Mouse (Mus musculus) lung, adult 2 months (tissue): ENCODE measurements around the gene Iqgap1. TPM values are rescaled to one million over a fixed set of nuclear protein-coding genes. Genes with fewer than 3 reads are reported as not detected.
A peak's percentile ranks its signal among the peaks of the same experiment; 100 is the strongest.

Source experiments
- DNase-seq: peaks from one replicate; pipeline ENCODE4 v3.0.0; 2022
- H3K4me1 ChIP-seq: fragments of 200-500 bp; 2 replicates; pipeline ENCODE4 v1.6.1; 2011; ENCODE audit warnings: low read length; ENCODE audit not compliant: control insufficient read depth, insufficient read depth
- H3K4me3 ChIP-seq: fragments of 200-500 bp; replicated peaks from 2 replicates; pipeline ENCODE3; 2011; ENCODE audit warnings: low read depth, mild to moderate bottlenecking, control low read depth, low read length; ENCODE audit errors: extremely low read depth
- CTCF ChIP-seq: fragments of 200-500 bp; IDR thresholded peaks from 2 replicates; pipeline ENCODE4 v1.5.1; 2011; ENCODE audit warnings: mild to moderate bottlenecking, low read length, control low read depth; ENCODE audit not compliant: insufficient read depth
- POLR2A ChIP-seq: fragments of 200-500 bp; IDR thresholded peaks from 2 replicates; pipeline ENCODE4 v1.6.1; 2011; ENCODE audit warnings: low read depth, mild to moderate bottlenecking, control low read depth, low read length, borderline replicate concordance; ENCODE audit errors: extremely low read depth
- WGBS: fragments of 180-500 bp; shearing (Covaris S2); methylation state at CpG from one replicate; pipeline ENCODE4 v1.1.7; 2018; 5-methylcytosine and 5-hydroxymethylcytosine counted together
- polyA plus RNA-seq: library from polyadenylated mRNA; depleted of rRNA; stranded (reverse); fragments of >200 nt; gene quantifications from 2 replicates; pipeline ENCODE4 v1.2.3, GENCODE M21; 2012

Gene Iqgap1
- polyA plus RNA-seq, 1 experiment = 135 TPM

DNA sequence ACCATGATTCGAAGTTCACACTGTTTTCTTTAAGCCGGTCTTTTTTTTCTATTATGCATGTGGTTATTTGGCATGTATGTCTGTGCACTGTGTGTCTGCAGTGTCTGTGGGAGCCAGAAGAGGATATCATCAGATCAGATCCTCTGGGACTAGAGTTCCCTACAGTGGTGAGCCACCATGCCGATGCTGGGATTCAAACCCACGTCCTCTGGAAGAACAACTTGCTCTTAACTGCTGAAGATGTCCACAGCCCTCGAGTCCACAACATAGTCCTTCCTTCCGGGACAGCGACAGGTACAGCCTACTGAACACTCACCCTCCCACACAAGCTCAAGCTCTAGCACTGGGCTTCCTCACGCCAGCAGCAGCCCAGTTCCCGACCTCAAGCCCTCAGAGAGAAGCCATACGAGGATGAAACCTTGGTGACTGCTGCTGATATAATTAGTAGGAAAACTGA, 50.3 kb downstream of the Iqgap1 start:
- Histone ChIP-seq H3K4me3 (no peak overlapping the region), H3K4me1 (peaks cover 38% of the 10 kb centered on the region)
- no peak for TF ChIP-seq POLR2A
- TF ChIP-seq CTCF = no peak
- 62% methylated on average over 10 of the region's 10 CpGs for WGBS
- no peak for DNase-seq

DNA sequence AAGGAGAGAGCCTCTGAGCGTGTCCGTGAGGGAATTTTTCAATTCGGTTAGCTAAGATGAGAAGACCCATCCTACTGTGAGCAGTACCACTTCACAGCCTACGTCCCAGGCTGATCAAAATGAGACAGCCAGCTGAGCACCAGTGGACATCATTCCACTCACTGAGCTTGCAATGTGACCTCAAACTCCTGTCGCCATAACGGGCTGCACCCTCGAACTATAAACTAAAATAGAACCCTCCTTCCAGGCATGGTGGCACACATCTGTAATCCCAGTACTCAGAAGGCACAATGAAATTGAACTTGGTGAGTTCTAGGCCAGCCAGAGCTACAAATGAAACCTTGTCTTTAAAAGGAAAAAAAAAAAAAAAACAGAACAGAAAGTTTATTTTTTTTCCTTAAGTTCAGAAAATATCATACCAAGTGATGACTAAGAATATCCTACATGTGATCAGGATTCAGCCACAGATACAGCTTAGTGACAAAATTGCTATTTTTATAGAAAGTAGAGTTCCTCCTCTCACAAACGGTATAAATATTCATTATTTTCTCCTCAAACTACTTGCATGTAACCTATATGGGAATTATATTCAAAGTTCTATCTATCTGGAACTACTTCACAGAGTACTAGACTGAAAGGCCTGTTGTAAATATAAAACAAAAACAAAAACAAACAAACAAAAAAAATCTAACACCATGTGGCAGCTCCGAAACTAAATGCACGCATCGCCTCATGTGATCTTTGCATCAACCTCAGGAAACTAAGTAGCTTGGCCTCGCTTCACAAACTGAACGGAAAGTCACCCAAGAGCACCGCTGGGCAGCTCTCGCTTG, 50.9 kb downstream of the Iqgap1 start:
- Histone ChIP-seq H3K4me1 (peaks cover 40% of the 10 kb centered on the region), H3K4me3 (no peak overlapping the region)
- TF ChIP-seq CTCF (no peak), POLR2A (no peak)
- no peak for DNase-seq
- 60% methylated on average over 15 of the region's 15 CpGs for WGBS

DNA sequence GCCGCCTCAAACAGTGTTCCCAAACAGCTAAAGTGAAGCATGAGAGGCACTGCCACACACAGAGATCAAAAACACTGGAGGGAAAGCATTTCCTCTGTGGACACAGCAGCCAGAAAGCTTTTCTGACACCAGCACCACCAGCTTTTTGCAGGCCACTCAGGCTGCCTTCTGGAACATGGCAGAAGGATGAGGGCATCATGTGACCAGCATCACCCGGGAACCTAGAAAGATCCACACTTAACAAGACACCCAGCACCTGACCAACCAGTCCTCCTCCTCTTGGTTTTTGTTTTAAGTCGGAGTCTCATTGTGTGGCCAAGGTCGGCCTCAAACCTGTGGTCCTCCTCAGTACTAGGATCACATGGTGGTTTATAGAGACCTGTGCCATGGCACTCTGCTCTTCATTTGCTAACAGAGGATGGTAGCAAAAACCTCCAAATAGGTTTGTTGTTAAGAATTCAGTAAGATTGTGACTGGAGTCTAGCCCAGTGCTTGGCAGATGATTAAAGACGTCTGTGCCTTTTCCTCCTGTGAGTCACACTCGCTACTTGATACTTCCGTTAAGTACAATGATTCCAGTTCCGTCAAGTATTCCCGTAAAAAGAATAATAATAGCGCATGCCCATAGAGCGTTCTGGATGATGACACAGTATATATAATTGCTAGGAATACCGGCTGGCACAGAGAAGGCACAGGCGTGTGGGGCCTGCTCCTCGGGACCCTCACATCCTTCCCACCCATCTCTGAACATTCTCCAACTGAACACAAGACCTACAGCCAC, 51.8 kb downstream of the Iqgap1 start:
- no peak for TF ChIP-seq CTCF
- TF ChIP-seq POLR2A = peak; percentile 19; the same call in 1 of the 2 replicates
- WGBS = 25% methylated on average over 14 of the region's 14 CpGs
- no peak for DNase-seq
- no peak overlapping the region for H3K4me3 ChIP-seq
- peaks cover 39% of the 10 kb centered on the region for H3K4me1 ChIP-seq

DNA sequence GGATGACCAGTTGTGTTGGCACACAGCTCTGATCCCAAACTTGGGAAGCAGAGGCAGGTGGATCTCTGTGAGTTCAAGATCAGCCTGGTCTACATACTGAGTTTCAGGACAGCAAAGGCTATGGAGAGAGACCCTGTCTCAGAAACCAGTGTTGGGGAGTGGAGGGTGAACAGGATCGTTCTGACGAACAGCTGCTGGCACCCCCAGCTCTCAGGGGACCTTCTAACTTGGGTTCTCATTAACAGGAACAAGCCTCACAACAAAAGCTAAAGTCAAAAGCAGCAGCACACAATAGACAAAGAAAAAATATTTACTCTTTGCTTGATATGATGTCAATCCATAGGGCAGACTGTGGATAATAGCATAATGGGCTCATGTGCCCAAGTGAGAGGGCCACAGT, 55.3 kb downstream of the Iqgap1 start:
- 49% methylated on average over 2 of the region's 2 CpGs for WGBS
- no peak for TF ChIP-seq POLR2A
- no peak for TF ChIP-seq CTCF
- Histone ChIP-seq H3K4me3 (no peak overlapping the region), H3K4me1 (peaks cover 42% of the 10 kb centered on the region)
- no peak for DNase-seq

DNA sequence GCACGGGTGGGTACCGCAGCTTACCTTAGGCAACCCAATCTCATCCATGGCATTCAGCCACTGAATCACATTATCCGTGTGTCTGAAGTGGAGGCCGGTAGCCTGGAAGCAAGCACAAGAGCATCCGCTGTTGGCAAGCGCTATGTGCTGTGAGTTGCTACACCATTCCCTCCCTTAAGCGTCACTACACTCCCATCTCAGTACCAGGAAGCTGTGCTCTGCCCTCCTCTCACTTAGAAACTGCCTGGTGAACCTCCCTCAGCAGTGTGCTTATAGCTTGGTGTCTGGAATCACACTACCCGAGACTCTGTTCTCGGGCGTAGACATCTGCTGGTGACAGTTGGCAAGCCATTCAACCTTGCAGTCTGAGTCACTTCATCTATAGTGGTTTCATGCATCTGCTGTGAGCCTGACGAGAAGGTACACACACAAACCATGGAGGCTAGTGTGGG, 58.9 kb downstream of the Iqgap1 start:
- TF ChIP-seq POLR2A = no peak
- no peak for TF ChIP-seq CTCF
- DNase-seq = no peak
- WGBS = 59% methylated on average over 11 of the region's 11 CpGs
- Histone ChIP-seq H3K4me1 (peaks cover 39% of the 10 kb centered on the region), H3K4me3 (no peak overlapping the region)

DNA sequence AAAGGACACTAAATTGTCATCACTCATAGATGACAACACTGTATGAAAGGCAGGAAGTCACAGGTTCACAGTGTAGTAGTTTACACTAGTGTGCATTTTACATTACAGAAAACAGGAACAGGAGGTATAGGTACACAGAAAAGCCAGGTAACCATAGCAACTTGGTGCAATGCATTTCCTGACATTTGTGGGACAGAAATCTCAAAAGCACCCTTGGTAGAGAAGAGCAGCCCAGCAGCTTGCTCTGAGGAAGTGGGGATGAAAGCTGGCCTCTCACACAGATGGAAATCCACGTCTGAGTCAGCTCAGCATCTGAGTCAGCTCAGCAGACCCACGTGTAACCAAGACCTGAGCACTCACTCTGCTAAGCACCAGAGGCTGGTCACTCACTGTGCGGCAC, 59.7 kb downstream of the Iqgap1 start:
- no peak for DNase-seq
- 40% methylated on average over 3 of the region's 3 CpGs for WGBS
- Histone ChIP-seq H3K4me3 (no peak overlapping the region), H3K4me1 (peaks cover 38% of the 10 kb centered on the region)
- TF ChIP-seq CTCF (no peak), POLR2A (no peak)

DNA sequence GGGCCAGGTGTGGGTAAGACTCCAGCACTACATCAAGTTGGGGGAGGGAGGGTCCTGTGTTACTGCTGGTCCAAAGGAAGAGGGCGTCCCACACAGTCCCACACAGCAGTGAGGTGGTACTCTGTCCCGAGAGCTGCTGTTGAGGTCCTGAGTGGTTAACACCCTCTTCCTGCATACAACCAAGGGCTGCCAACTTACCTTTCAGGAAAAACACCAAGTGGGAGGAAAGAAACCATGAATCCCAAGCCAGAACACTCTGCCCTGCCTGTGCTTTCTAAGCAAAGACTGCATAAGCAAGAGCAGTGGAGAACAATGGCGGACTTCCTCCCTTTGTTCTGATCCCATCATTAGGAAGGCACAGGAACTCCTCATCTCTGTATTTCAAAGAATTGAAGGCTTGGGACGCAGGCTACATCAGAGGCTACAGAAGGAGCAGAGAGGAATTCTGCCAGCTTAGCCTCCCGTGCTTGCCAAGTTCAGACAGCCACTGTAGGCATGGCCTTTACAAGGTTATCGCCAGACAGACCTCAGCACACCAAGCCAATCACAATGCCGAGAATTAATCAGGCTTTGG, 61.8 kb downstream of the Iqgap1 start:
- peaks cover 26% of the 10 kb centered on the region for H3K4me1 ChIP-seq
- H3K4me3 ChIP-seq = no peak overlapping the region
- TF ChIP-seq CTCF (peak; percentile 10; the same call in 1 of the 2 replicates), POLR2A (no peak)
- DNase-seq = no peak
- WGBS = 30% methylated on average over 7 of the region's 7 CpGs

DNA sequence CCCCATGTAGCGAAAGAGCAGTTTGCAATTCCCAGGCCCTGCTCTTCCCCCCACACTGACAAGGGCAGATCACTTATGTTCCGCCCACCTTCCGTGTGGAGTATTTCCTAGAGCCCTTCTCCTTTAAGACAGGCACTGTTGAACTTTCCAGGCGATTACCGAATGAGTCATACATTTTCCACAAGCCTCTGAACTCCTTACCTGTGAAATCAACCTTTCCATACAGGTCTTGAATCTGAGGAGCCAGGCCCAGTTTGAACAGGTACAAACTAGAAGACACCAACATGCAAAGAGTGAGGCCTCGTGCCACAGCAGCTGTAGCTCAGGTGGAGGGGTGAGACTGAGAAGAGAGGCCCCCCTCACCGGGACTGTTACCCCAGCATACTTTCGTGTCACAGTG, 63.5 kb downstream of the Iqgap1 start:
- Histone ChIP-seq H3K4me3 (no peak overlapping the region), H3K4me1 (peaks cover 26% of the 10 kb centered on the region)
- TF ChIP-seq POLR2A (no peak), CTCF (no peak)
- WGBS = 59% methylated on average over 8 of the region's 8 CpGs
- DNase-seq = no peak

DNA sequence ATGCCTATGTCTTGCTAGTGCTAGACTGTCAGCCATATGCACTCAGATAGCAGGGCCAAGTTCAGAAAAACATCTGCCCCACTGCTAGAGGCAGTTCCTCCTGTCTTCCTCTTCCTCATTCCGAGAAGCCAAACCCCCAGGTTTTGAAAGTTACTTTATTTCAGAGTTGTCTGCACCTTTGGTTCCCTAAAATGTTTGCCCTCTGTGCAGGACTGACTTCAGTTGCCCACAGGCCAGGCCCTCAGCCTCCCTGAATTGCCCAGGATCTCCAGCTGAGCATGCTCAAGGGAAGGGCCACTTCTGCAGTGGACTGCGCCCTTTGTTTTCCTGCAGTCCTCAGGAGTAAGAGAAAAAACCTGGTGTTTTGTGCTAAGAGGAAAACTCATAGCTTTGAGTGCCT, 71.7 kb downstream of the Iqgap1 start:
- peaks cover 13% of the 10 kb centered on the region for H3K4me1 ChIP-seq
- DNase-seq = peak; percentile 61
- H3K4me3 ChIP-seq = no peak overlapping the region
- TF ChIP-seq CTCF (no peak), POLR2A (no peak)
- WGBS = 63% methylated on average over 2 of the region's 2 CpGs
